Mouse (Mus musculus): ENCODE results near the gene Maff. TPM values are rescaled to one million over a fixed set of nuclear protein-coding genes. Genes with fewer than 3 reads are reported as not detected.
A peak's percentile ranks its signal among the peaks of the same experiment; 100 is the strongest.

Gene Maff
- polyA plus RNA-seq, 1 experiment from 2014 or later, result 7.3 TPM

GRCm38 (mm10) chr15:79387611-79388010, 41.2 kb downstream of the Maff start:
- Histone ChIP-seq H3K4me1 (replicated peaks; ENCODE audit: insufficient read depth, low read length) (peaks cover 35% of the 10 kb centered on the region), H3K4me3 (replicated peaks; ENCODE audit: low read depth, low read length) (no peak overlapping the region), H3K9me3 (replicated peaks; ENCODE audit: low read length) (no peaks in the 10 kb centered on the region), H3K9ac (ENCODE audit: low read depth, low read length) (no peak overlapping the region), H3K4me2 (ENCODE audit: low read length) (no peak overlapping the region), H3K36me3 (ENCODE audit: insufficient read depth, low read length) (no peaks in the 10 kb centered on the region), H3K27ac (no peak overlapping the region), H3K27me3 (ENCODE audit: insufficient read depth, low read length) (no peaks in the 10 kb centered on the region)
- TF ChIP-seq CTCF (IDR thresholded peaks at IDR 0.05; ENCODE audit: low read depth), result no peak
- ATAC-seq (replicated peaks; ENCODE audit: low FRiP score, low read depth) (no peak), DNase-seq (ENCODE audit: low spot score) (no peak)
- 72% methylated on average over 7 of the region's 7 CpGs for WGBS

GRCm38 (mm10) chr15:79388171-79388570, 41.8 kb downstream of the Maff start:
- Histone ChIP-seq H3K4me3 (replicated peaks; ENCODE audit: low read depth, low read length) (no peak overlapping the region), H3K4me1 (replicated peaks; ENCODE audit: insufficient read depth, low read length) (peaks cover 40% of the 10 kb centered on the region), H3K27me3 (ENCODE audit: insufficient read depth, low read length) (no peaks in the 10 kb centered on the region), H3K27ac (no peak overlapping the region), H3K4me2 (ENCODE audit: low read length) (no peak overlapping the region), H3K9ac (ENCODE audit: low read depth, low read length) (no peak overlapping the region), H3K9me3 (replicated peaks; ENCODE audit: low read length) (no peaks in the 10 kb centered on the region), H3K36me3 (ENCODE audit: insufficient read depth, low read length) (no peaks in the 10 kb centered on the region)
- DNase-seq (ENCODE audit: low spot score) (no peak), ATAC-seq (replicated peaks; ENCODE audit: low FRiP score, low read depth) (no peak)
- 69% methylated on average over 6 of the region's 6 CpGs for WGBS
- no peak for TF ChIP-seq CTCF (IDR thresholded peaks at IDR 0.05; ENCODE audit: low read depth)

GRCm38 (mm10) chr15:79390434-79390833, 44.0 kb downstream of the Maff start:
- Histone ChIP-seq H3K9me3 (replicated peaks; ENCODE audit: low read length) (no peaks in the 10 kb centered on the region), H3K27me3 (ENCODE audit: insufficient read depth, low read length) (no peaks in the 10 kb centered on the region), H3K27ac (no peak overlapping the region), H3K36me3 (ENCODE audit: insufficient read depth, low read length) (no peaks in the 10 kb centered on the region), H3K4me2 (ENCODE audit: low read length) (no peak overlapping the region), H3K9ac (ENCODE audit: low read depth, low read length) (no peak overlapping the region), H3K4me3 (replicated peaks; ENCODE audit: low read depth, low read length) (no peak overlapping the region), H3K4me1 (replicated peaks; ENCODE audit: insufficient read depth, low read length) (peaks cover 56% of the 10 kb centered on the region)
- DNase-seq (ENCODE audit: low spot score) (no peak), ATAC-seq (replicated peaks; ENCODE audit: low FRiP score, low read depth) (peak; percentile 27; the same call in 1 of the 2 replicates)
- WGBS, result 74% methylated on average over 6 of the region's 6 CpGs
- TF ChIP-seq CTCF (IDR thresholded peaks at IDR 0.05; ENCODE audit: low read depth), result no peak

- Histone ChIP-seq H3K4me3 (replicated peaks; ENCODE audit: low read depth, low read length) (no peak overlapping the region), H3K27me3 (ENCODE audit: insufficient read depth, low read length) (no peaks in the 10 kb centered on the region), H3K4me2 (ENCODE audit: low read length) (no peak overlapping the region), H3K27ac (peak overlapping the region; percentile 79), H3K9me3 (replicated peaks; ENCODE audit: low read length) (no peaks in the 10 kb centered on the region), H3K9ac (ENCODE audit: low read depth, low read length) (no peak overlapping the region), H3K36me3 (ENCODE audit: insufficient read depth, low read length) (no peaks in the 10 kb centered on the region), H3K4me1 (replicated peaks; ENCODE audit: insufficient read depth, low read length) (peaks cover 59% of the 10 kb centered on the region)
- peak; percentile 75 for DNase-seq (ENCODE audit: low spot score)
- TF ChIP-seq CTCF (IDR thresholded peaks at IDR 0.05; ENCODE audit: low read depth), result no peak
- peak; percentile 54 for ATAC-seq (replicated peaks; ENCODE audit: low FRiP score, low read depth)
- WGBS, result 9% methylated on average over 7 of the region's 7 CpGs
Measured at GRCm38 (mm10) chr15:79391447-79392093, 45.1 kb downstream of the Maff start.

- H3K4me2 ChIP-seq (ENCODE audit: low read length), result no peak overlapping the region
- H3K27ac ChIP-seq, result peak overlapping the region; percentile 79; the same call in 1 of the 2 replicates
- 87% methylated on average over 5 of the region's 5 CpGs for whole genome bisulfite sequencing
Measured at GRCm38 (mm10) chr15:79392527-79392926, 46.1 kb downstream of the Maff start.

GRCm38 (mm10) chr15:79393101-79393500, 46.7 kb downstream of the Maff start:
- no peak overlapping the region for H3K4me3 ChIP-seq (replicated peaks; ENCODE audit: low read depth, low read length)
- ATAC-seq (replicated peaks; ENCODE audit: low FRiP score, low read depth), result no peak
- H3K9me3 ChIP-seq (replicated peaks; ENCODE audit: low read length), result no peaks in the 10 kb centered on the region
- TF ChIP-seq CTCF (IDR thresholded peaks at IDR 0.05; ENCODE audit: low read depth), result no peak
- DNase-seq (ENCODE audit: low spot score), result no peak
- H3K4me2 ChIP-seq (ENCODE audit: low read length), result no peak overlapping the region
- peaks cover 58% of the 10 kb centered on the region for H3K4me1 ChIP-seq (replicated peaks; ENCODE audit: insufficient read depth, low read length)
- H3K27me3 ChIP-seq (ENCODE audit: insufficient read depth, low read length), result no peaks in the 10 kb centered on the region
- H3K36me3 ChIP-seq (ENCODE audit: insufficient read depth, low read length), result no peaks in the 10 kb centered on the region
- H3K27ac ChIP-seq, result no peak overlapping the region
- WGBS, result 87% methylated on average over 6 of the region's 6 CpGs
- no peak overlapping the region for H3K9ac ChIP-seq (ENCODE audit: low read depth, low read length)

More at GRCm38 (mm10) chr15:79392527-79392926, 46.1 kb downstream of the Maff start:
- TF ChIP-seq CTCF (IDR thresholded peaks at IDR 0.05; ENCODE audit: low read depth), result no peak
- H3K27me3 ChIP-seq (ENCODE audit: insufficient read depth, low read length), result no peaks in the 10 kb centered on the region
- H3K4me3 ChIP-seq (replicated peaks; ENCODE audit: low read depth, low read length), result no peak overlapping the region
- no peak overlapping the region for H3K9ac ChIP-seq (ENCODE audit: low read depth, low read length)
- no peak for ATAC-seq (replicated peaks; ENCODE audit: low FRiP score, low read depth)
- no peaks in the 10 kb centered on the region for H3K36me3 ChIP-seq (ENCODE audit: insufficient read depth, low read length)
- no peak for DNase-seq (ENCODE audit: low spot score)
- peaks cover 59% of the 10 kb centered on the region for H3K4me1 ChIP-seq (replicated peaks; ENCODE audit: insufficient read depth, low read length)
- H3K9me3 ChIP-seq (replicated peaks; ENCODE audit: low read length), result no peaks in the 10 kb centered on the region

Data from kidney, postnatal 0 days (tissue).